Mouse (Mus musculus) intestine, embryonic 16.5 days (tissue): Measurements from ENCODE around the gene Hyal1. TPM values are rescaled to one million over a fixed set of nuclear protein-coding genes. Genes with fewer than 3 reads are reported as not detected.

Experiments
- ATAC-seq: fragments of 200-750 bp; cut with Nextera tagmentation; 2 replicates; pipeline ENCODE4 v1.8.0; 2017; ENCODE audit warnings: moderate TSS enrichment, moderate library complexity
- H3K27ac ChIP-seq: fragments of 300-500 bp; sonication (generic); 2 replicates; pipeline ENCODE4 v1.5.1; 2014; ENCODE audit warnings: mild to moderate bottlenecking, low read length
- H3K27me3 ChIP-seq: fragments of 300-500 bp; sonication (generic); replicated peaks from 2 replicates; pipeline ENCODE4 v1.6.1; 2014; ENCODE audit warnings: low read length, control low read depth, mixed read lengths; ENCODE audit not compliant: control insufficient read depth, insufficient read depth
- H3K36me3 ChIP-seq: fragments of 300-500 bp; sonication (generic); 2 replicates; pipeline ENCODE4 v1.6.1; 2014; ENCODE audit warnings: low read length, control low read depth; ENCODE audit not compliant: control insufficient read depth, insufficient read depth
- H3K4me1 ChIP-seq: fragments of 300-500 bp; sonication (generic); 2 replicates; pipeline ENCODE4 v1.6.1; 2014; ENCODE audit warnings: low read length, control low read depth, mixed read lengths; ENCODE audit not compliant: control insufficient read depth, insufficient read depth
- H3K4me2 ChIP-seq: fragments of 300-500 bp; sonication (generic); 2 replicates; pipeline ENCODE4 v1.6.1; 2014; ENCODE audit warnings: low read depth, low read length, control low read depth
- H3K4me3 ChIP-seq: fragments of 300-500 bp; sonication (generic); 2 replicates; pipeline ENCODE4 v1.5.1; 2014; ENCODE audit warnings: mild to moderate bottlenecking, low read length
- H3K9ac ChIP-seq: fragments of 300-500 bp; sonication (generic); 2 replicates; pipeline ENCODE4 v1.6.1; 2014; ENCODE audit warnings: low read depth, low read length
- H3K9me3 ChIP-seq: fragments of 300-500 bp; sonication (generic); 2 replicates; pipeline ENCODE4 v1.6.1; 2016; ENCODE audit warnings: low read length, control low read depth; ENCODE audit not compliant: control insufficient read depth
- WGBS: fragments of 180-500 bp; shearing (Covaris S2); extraction: QIAGEN DNeasy Blood & Tissue Kit; methylation state at CpG from one replicate; pipeline ENCODE4 v1.1.7; 2014; 5-methylcytosine and 5-hydroxymethylcytosine counted together
- polyA plus RNA-seq: library from polyadenylated mRNA; unstranded; fragments of >200 nt; fragmentation: Nextera tagmentation; extraction: Ambion mirVana; gene quantifications from 2 replicates; pipeline ENCODE4 v1.2.1, GENCODE M21; 2015

The Hyal1 gene
- polyA plus RNA-seq, 1 experiment from 2014 or later: 5.8 TPM

- Histone ChIP-seq H3K27ac (peak within 1 kb of the TSS; percentile 82), H3K9me3 (no peaks in the 10 kb centered on the region)
- WGBS: 12% methylated on average over 46 of the region's 46 CpGs
Observed at GRCm38 (mm10) chr9:107586974-107587832, 10.5 kb downstream of the Hyal1 start, which contains the start of gene Ifrd2. Gene Ifrd2, plus strand, starts transcription at chr9:107587642.

GRCm38 (mm10) chr9:107587833-107588639 lies 11.3 kb downstream of the Hyal1 start:
- Histone ChIP-seq H3K4me2 (peak overlapping the region; percentile 74), H3K9me3 (no peaks in the 10 kb centered on the region), H3K27me3 (no peaks in the 10 kb centered on the region), H3K36me3 (peaks cover 15% of the 10 kb centered on the region), H3K27ac (peak overlapping the region; percentile 82), H3K4me1 (peaks cover 31% of the 10 kb centered on the region), H3K9ac (peak overlapping the region; percentile 83), H3K4me3 (peak overlapping the region; percentile 82)
- ATAC-seq: no peak
- 2% methylated on average over 33 of the region's 33 CpGs for WGBS

More at GRCm38 (mm10) chr9:107586974-107587832, 10.5 kb downstream of the Hyal1 start, which contains the start of gene Ifrd2:
- ATAC-seq: peak; percentile 96
- Histone ChIP-seq H3K4me2 (peak within 1 kb of the TSS; percentile 74), H3K4me3 (peak within 1 kb of the TSS; percentile 82), H3K4me1 (peaks cover 31% of the 10 kb centered on the region), H3K27me3 (no peaks in the 10 kb centered on the region), H3K36me3 (peaks cover 13% of the 10 kb centered on the region), H3K9ac (peak within 1 kb of the TSS; percentile 83)

- Histone ChIP-seq H3K4me1 (peaks cover 31% of the 10 kb centered on the region), H3K9me3 (no peaks in the 10 kb centered on the region), H3K27me3 (no peaks in the 10 kb centered on the region), H3K36me3 (peaks cover 23% of the 10 kb centered on the region), H3K4me3 (peak overlapping the region; percentile 15; the same call in 1 of the 2 replicates), H3K9ac (peak overlapping the region; percentile 83), H3K27ac (peak overlapping the region; percentile 85), H3K4me2 (peak overlapping the region; percentile 74)
- WGBS: 75% methylated on average over 25 of the region's 25 CpGs
- ATAC-seq: peak; percentile 41
Observed at GRCm38 (mm10) chr9:107590058-107590772, 13.5 kb downstream of the Hyal1 start.

- 83% methylated on average over 6 of the region's 6 CpGs for WGBS
- Histone ChIP-seq H3K4me1 (peaks cover 31% of the 10 kb centered on the region), H3K27ac (peak overlapping the region; percentile 85), H3K36me3 (peaks cover 23% of the 10 kb centered on the region), H3K9me3 (no peaks in the 10 kb centered on the region), H3K27me3 (no peaks in the 10 kb centered on the region), H3K4me2 (peak overlapping the region; percentile 43), H3K4me3 (peak overlapping the region; percentile 15; the same call in 1 of the 2 replicates), H3K9ac (peak overlapping the region; percentile 55)
- ATAC-seq: no peak
Observed at GRCm38 (mm10) chr9:107590773-107591060, 14.0 kb downstream of the Hyal1 start.

GRCm38 (mm10) chr9:107593101-107593976 lies 16.6 kb downstream of the Hyal1 start:
- ATAC-seq: no peak
- peaks cover 23% of the 10 kb centered on the region for H3K36me3 ChIP-seq
- H3K27ac ChIP-seq: no peak overlapping the region
- WGBS: 80% methylated on average over 11 of the region's 11 CpGs
- H3K9me3 ChIP-seq: no peaks in the 10 kb centered on the region
- no peaks in the 10 kb centered on the region for H3K27me3 ChIP-seq
- H3K4me3 ChIP-seq: no peak overlapping the region
- H3K4me2 ChIP-seq: no peak overlapping the region
- H3K4me1 ChIP-seq: peaks cover 25% of the 10 kb centered on the region
- no peak overlapping the region for H3K9ac ChIP-seq

- peaks cover 21% of the 10 kb centered on the region for H3K4me1 ChIP-seq
- H3K9ac ChIP-seq: no peak overlapping the region
- no peak overlapping the region for H3K4me3 ChIP-seq
- peaks cover 23% of the 10 kb centered on the region for H3K36me3 ChIP-seq
- 80% methylated on average over 8 of the region's 8 CpGs for WGBS
- no peak overlapping the region for H3K27ac ChIP-seq
- H3K4me2 ChIP-seq: no peak overlapping the region
- no peaks in the 10 kb centered on the region for H3K9me3 ChIP-seq
- no peak for ATAC-seq
- no peaks in the 10 kb centered on the region for H3K27me3 ChIP-seq
Observed at GRCm38 (mm10) chr9:107594281-107595062, 17.7 kb downstream of the Hyal1 start.

GRCm38 (mm10) chr9:107596619-107597569 lies 20.2 kb downstream of the Hyal1 start:
- H3K4me3 ChIP-seq: no peak overlapping the region
- H3K9me3 ChIP-seq: no peaks in the 10 kb centered on the region
- peaks cover 21% of the 10 kb centered on the region; the same call in 1 of the 2 replicates for H3K4me1 ChIP-seq
- ATAC-seq: no peak
- WGBS: 88% methylated on average over 11 of the region's 11 CpGs
- H3K27ac ChIP-seq: no peak overlapping the region
- peaks cover 15% of the 10 kb centered on the region for H3K36me3 ChIP-seq
- no peaks in the 10 kb centered on the region for H3K27me3 ChIP-seq
- no peak overlapping the region for H3K4me2 ChIP-seq
- H3K9ac ChIP-seq: no peak overlapping the region
